Mouse (Mus musculus): ENCODE measurements at regions not wholly inside any gene's neighbourhood (a gene's known extent, or its start where the extent isn't known, plus 50 kb on each side); places are given as distances from the start of the nearest gene placed in this dataset.
"Not testable (repeated sequence)": the region's sequence is repeated elsewhere in the genome, so short reads cannot be mapped to it uniquely, and the experiment has no call there.

- DNase-seq (ENCODE audit: low read depth, low spot score): no peak
These were observed 298.4 kb downstream of the Vrk1 start for GRCm38 (mm10) chr12:106308291-106308955.

DNA sequence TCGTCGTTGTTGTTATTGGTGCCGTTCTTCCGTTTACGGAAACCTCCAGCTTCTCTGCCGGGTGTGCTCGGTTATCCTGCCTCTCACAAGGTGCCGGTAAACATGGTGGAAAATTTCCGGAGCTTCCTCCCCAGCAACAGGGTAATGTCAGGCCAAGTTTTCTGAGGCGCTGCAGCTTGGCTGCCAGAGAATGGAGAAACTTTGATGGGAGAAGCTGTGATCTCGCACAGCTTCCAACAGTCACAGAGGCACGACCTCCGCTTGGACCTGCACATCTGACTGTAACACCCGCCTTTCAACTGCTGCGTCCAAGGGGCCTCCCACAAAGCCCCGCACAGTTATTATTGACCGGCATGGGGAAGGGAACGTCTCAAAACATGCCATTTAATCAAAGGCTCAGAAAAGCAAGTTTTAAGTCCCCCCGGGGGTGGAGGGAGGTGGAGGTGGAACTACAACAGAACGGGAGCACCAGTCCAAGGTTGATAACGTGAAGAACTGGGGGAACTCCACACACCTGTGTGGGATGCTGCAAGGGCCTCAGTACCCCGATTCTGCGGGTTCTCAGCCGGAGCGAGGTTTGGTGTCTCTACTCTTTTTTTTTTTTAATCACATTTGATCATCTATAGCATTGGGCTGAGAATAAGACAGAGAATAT, 299.1 kb downstream of the Vrk1 start:
- peak; percentile 16 for DNase-seq (ENCODE audit: low read depth, low spot score)

DNA sequence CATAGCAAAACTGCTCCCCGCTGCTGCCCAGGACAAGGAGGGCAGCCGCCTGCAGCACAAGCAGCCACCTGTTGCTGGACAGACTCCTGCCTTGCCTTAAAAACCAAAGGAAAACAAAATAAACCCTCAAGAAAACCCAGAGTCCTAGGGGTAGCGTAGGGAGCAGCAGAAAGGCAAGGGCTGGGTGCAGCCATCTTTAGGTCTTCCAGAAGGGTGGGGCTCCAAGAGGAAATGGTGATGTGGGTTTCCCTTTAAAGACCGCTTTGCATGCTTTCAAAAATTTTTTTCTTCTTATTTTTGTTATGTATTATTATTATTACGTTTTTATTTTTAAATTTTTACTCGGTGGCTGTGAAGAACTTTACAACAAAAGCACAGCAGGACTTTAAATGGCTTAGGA, 300.1 kb downstream of the Vrk1 start:
- DNase-seq (ENCODE audit: low read depth, low spot score): peak; percentile 19

DNA sequence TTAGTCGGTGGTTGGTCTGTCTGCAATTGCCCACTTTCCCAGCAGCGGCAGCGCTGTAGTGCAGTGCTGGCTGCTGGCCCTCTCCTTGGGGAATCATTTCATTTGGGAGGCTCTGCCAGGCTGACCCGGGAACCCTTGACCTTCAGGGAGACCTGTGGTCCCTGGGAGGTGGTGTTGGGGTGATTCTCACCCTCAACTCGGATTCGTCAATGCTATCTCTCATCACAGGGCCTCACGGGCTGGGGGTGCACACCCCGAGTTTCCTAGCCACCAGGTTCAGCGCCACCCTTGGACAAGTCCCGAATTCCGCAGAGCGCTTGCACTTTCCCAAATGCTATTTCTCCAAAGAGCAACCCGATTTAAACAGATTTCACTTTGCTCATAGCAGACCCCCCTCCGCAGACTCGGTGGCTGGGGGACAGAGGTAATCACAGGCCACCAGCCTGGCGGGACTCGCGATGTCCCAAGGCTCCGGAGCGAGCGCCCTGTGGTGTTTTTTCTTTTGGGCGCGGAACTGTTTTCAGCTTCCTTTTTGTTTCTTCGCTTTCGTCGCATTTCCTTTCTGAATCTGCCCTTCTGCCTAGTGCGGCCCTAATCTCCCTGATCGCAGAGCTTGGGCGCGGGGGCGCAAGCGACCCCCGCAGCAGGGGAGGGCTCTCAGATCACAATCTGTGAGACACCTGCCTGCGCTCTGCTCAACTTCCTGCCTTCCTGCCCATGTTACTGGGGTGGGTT, 300.7 kb downstream of the Vrk1 start:
- peak; percentile 37 for DNase-seq (ENCODE audit: low read depth, low spot score)

DNA sequence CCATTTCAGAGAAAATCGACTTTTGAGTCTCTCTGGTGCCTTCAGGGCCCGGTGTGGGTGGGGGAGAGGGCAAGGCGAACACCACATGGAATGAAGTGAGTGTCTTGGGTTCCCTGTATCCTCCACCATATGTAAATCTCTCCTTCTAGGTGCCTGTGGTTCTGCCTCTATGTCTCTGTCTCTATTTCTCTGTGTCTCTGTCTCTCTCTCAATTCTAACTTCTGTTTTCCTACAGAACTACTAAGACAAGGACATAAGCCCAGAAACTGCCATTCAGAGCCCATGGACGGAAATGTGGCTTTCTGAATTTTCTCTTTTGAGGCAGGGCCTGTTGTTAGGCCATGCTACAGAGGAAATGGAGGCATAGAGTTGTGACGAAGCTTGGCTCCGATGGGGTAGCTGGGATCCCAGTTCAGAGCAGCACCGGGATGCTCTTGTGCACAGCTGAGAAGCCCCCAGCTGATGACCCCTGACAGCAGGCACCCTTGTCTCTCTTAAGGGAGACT, 301.3 kb downstream of the Vrk1 start:
- peak; percentile 10 for DNase-seq (ENCODE audit: low read depth, low spot score)

DNA sequence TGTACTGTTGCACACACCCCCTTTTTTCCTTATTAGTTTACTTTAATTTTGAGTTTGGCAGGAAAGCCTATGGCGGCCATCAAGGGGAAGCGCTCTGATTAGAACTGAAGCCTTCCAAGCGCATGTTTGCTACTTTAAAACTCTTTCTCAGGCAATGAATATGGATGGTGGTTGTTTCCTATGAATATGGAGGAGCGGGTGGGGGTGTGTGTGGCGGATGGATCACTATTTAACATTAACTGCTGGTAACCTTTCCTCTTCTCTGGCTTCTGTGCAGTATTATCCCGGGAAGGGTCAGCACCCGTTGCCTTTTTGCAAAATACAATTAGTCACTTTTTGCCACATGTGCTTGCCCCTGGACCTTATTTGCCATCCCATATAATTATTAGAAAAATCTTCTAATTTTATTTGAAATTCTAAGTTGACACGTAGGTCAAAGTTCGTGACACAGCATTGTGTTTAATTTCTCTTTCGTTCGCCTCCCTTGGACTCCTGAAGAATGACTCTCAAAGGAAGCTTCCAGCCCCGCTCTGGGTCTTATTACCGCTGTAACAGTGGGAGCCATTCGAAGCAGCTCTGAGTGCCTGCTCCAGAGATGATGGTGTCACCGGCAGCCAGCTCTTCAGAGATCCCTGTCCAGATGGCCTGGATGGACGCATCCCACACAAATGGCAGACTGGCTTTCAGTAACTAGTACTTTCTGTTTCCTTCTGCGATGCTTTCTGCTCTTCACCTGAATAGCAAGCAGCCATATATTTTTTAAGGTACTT, 302.0 kb downstream of the Vrk1 start:
- no peak for DNase-seq (ENCODE audit: low read depth, low spot score)

DNA sequence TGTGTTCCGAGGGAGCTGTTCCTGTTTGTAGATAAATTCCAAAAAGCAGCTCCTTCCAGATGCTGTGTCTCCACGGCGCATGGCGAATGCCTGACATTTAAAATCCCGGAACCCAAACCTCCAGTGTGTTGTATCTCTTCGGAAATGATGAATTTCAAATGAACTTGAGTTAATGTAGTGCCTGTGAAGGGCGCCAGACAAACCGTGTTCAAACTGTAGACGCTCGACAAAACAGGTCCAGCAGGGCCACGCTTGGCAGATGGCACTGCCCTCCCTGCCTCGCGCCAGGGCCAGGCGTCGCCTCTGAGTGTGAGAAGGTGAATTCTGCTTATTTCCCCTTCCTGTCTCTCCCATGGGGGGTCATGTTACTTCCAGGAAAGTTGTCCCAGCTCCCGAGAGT, 307.7 kb downstream of the Vrk1 start:
- DNase-seq (ENCODE audit: low read depth, low spot score): no peak

GRCm38 (mm10) chr12:106321511-106321910, 311.5 kb downstream of the Vrk1 start:
- DNase-seq (ENCODE audit: low read depth, low spot score): no peak

DNA sequence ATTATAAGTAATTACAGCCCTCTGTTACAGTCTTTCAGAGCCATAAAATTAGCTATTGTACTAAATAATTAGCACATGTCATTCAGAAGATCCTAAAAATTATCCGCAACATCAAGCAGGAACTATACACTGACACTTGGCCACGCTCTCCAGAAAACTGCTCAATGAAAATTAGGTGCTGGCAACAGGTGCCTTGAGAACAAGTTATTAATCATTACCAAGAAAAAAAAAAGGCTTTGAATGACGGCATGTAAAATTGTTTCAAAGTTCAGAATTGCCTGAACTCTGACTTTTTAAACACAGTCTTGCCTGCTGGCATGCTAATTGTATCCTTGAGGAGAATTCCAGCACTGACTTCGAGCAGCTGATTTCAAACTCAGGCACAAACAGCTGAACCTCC, 316.6 kb downstream of the Vrk1 start:
- no peak for DNase-seq (ENCODE audit: low read depth, low spot score)

DNA sequence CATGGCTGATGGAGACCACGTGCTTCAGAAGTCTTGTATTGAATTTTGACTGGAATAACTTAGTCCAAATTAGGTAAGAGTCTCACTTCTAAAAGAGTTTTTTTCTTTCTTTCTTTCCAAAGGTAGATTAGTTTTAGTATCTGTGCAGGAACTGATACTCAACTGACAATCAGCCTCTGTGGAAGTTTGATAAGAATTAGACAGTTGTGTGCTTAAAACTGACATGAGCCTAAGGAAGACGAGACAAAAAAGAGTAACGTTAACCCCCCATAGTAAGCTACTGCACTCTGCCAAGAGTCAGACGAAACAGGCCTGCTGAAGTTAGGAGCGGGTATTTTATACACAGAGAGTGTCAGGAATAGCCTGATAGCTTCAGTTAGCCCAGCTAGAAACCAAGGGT, 317.3 kb downstream of the Vrk1 start:
- DNase-seq (ENCODE audit: low read depth, low spot score): no peak

DNA sequence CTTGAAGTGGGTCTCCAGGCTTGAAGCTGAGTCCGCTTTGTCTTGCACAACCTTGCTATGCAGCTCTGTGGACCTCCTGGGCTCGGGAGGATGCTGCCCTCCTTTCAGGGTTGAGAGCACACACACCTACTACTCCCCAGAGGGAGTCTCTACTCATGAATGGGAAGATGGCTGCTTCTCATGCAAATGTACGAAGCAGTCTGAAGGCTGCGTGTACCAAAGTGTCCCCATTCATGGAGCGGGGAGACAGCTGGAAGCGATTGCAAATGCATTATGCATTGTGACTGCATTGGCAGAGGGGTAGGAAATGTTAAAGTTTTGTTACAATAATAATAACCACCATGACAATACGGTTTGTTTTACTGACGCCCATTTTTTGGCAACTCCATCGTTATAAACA, 347.8 kb downstream of the Vrk1 start:
- peak; percentile 28 for DNase-seq (ENCODE audit: low read depth, low spot score)

- DNase-seq (ENCODE audit: low read depth, low spot score): not testable (repeated sequence)
These were observed 351.6 kb downstream of the Vrk1 start for GRCm38 (mm10) chr12:106361646-106362045.

GRCm38 (mm10) chr12:106374840-106375375, 364.9 kb downstream of the Vrk1 start:
- no peak for DNase-seq (ENCODE audit: low read depth, low spot score)

- no peak for DNase-seq (ENCODE audit: low read depth, low spot score)
These were observed 365.9 kb downstream of the Vrk1 start for GRCm38 (mm10) chr12:106375886-106376285.

GRCm38 (mm10) chr12:106376783-106377182, 366.8 kb downstream of the Vrk1 start:
- no peak for DNase-seq (ENCODE audit: low read depth, low spot score)

GRCm38 (mm10) chr12:106377281-106377680, 367.3 kb downstream of the Vrk1 start:
- no peak for DNase-seq (ENCODE audit: low read depth, low spot score)

GRCm38 (mm10) chr12:106377761-106378160, 367.7 kb downstream of the Vrk1 start:
- no peak for DNase-seq (ENCODE audit: low read depth, low spot score)

DNA sequence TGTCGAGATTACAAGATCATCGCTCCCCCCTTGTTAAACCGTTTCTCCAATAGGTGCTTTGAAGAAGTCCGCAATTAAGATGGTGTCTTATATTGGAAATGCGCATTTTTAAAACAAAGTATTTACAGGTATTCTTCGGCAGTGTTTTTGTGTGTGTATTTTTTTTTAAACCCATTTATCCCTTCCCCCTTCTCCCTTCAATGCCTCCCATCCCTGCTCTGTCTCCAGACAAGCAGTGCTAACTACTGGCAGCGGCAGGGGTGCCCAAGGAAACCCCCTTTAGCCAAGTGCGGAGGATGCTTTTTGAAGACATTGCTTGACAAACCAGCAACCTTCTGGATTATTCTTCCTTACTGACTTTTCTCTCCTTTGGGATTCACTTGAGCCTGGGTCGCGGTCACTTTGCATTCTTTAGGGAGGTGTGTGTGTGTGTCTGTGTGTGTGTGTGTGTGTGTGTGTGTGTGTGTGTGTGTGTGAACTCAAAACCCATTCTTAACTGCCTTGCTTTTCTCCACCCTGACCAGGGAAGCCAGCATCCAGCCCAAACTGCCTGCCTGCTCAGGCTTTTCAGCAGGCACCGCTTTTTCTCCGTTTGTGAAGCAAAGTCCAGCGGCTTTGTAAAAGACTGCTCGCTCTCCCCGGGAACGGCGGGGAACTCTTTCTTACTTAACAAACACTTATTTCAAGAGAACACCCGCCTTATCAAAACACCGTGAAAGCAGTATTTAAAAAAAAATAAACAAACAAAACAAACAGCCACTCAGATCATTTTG, 368.5 kb downstream of the Vrk1 start:
- peak; percentile 21 for DNase-seq (ENCODE audit: low read depth, low spot score)

- DNase-seq (ENCODE audit: low read depth, low spot score): peak; percentile 69
These were observed 369.1 kb downstream of the Vrk1 start for GRCm38 (mm10) chr12:106379151-106379594.

GRCm38 (mm10) chr12:106379779-106380178, 369.8 kb downstream of the Vrk1 start:
- DNase-seq (ENCODE audit: low read depth, low spot score): no peak

- no peak for DNase-seq (ENCODE audit: low read depth, low spot score)
These were observed 371.8 kb downstream of the Vrk1 start for GRCm38 (mm10) chr12:106381821-106382220.
